Mouse (Mus musculus) liver, embryonic 14.5 days (tissue): ENCODE data around the gene Fam196b. TPM values are rescaled to one million over a fixed set of nuclear protein-coding genes. Genes with fewer than 3 reads are reported as not detected.

ENCODE experiments used
- ATAC-seq: fragments of 200-750 bp; cut with Nextera tagmentation; 2 replicates; pipeline ENCODE4 v1.8.0; 2017; ENCODE audit warnings: moderate number of reproducible peaks, mild to moderate bottlenecking, moderate library complexity; ENCODE audit not compliant: insufficient read depth
- DNase-seq, 3 experiments: peaks; one replicate each; pipeline ENCODE4 v3.0.0-alpha.2; 2012 to 2013; ENCODE audit warnings: low read depth in 3 of 3, low spot score in 3 of 3
- H3K27ac ChIP-seq: fragments of 300-500 bp; sonication (generic); 2 replicates; pipeline ENCODE4 v1.5.1; 2014; ENCODE audit warnings: moderate library complexity, mild to moderate bottlenecking, control low read depth, inconsistent platforms
- H3K27me3 ChIP-seq: fragments of 300-500 bp; sonication (generic); 2 replicates; pipeline ENCODE4 v1.6.1; 2014; ENCODE audit warnings: mild to moderate bottlenecking, low read length, moderate library complexity; ENCODE audit not compliant: control insufficient read depth, insufficient read depth
- H3K36me3 ChIP-seq: fragments of 300-500 bp; sonication (generic); replicated peaks from 2 replicates; pipeline ENCODE4 v1.6.1; 2014; ENCODE audit warnings: low read depth; ENCODE audit not compliant: control insufficient read depth, insufficient read depth
- H3K4me1 ChIP-seq, 2 experiments: fragments of 200-500 bp in 1 of 2; fragments of 300-500 bp in 1 of 2; sonication (generic) in 1 of 2; replicated peaks; 2 replicates each; pipeline ENCODE4 v1.6.1; 2012 to 2014; ENCODE audit warnings: antibody characterized with exemption in 1 of 2, inconsistent platforms in 1 of 2, low read length in 1 of 2; ENCODE audit not compliant: control insufficient read depth in 2 of 2, insufficient read depth in 2 of 2
- H3K4me2 ChIP-seq: fragments of 300-500 bp; sonication (generic); 2 replicates; pipeline ENCODE4 v1.6.1; 2014; ENCODE audit warnings: low read depth, mild to moderate bottlenecking, control low read depth, moderate library complexity
- H3K4me3 ChIP-seq, 2 experiments: fragments of 200-500 bp in 1 of 2; fragments of 300-500 bp in 1 of 2; sonication (generic) in 1 of 2; 2 replicates each; pipeline ENCODE4 v1.5.1; 2012 to 2014; ENCODE audit warnings: low read depth in 2 of 2, low read length in 2 of 2, mild to moderate bottlenecking in 2 of 2, control low read depth in 1 of 2, inconsistent platforms in 1 of 2, moderate library complexity in 1 of 2; ENCODE audit not compliant: insufficient read depth in 1 of 2
- H3K9ac ChIP-seq: fragments of 300-500 bp; sonication (generic); replicated peaks from 2 replicates; pipeline ENCODE4 v1.6.1; 2014; ENCODE audit warnings: mild to moderate bottlenecking, control low read depth, moderate library complexity
- H3K9me3 ChIP-seq: fragments of 300-500 bp; sonication (generic); 2 replicates; pipeline ENCODE4 v1.6.1; 2016; ENCODE audit warnings: low read length, mixed read lengths; ENCODE audit not compliant: control insufficient read depth
- CTCF ChIP-seq: IDR thresholded peaks from 2 replicates; pipeline ENCODE4 v1.5.1; 2016; ENCODE audit warnings: antibody characterized with exemption, low read depth, control low read depth
- EP300 ChIP-seq: IDR thresholded peaks from 2 replicates; pipeline ENCODE4 v1.6.1; 2016; ENCODE audit warnings: antibody characterized with exemption, low read depth
- whole genome bisulfite sequencing: fragments of 180-500 bp; shearing (Covaris S2); extraction: QIAGEN DNeasy Blood & Tissue Kit; methylation state at CpG from one replicate; pipeline ENCODE4 v1.1.7; 2014; ENCODE audit not compliant: insufficient replicate concordance; 5-methylcytosine and 5-hydroxymethylcytosine counted together
- polyA plus RNA-seq, 2 experiments: library from polyadenylated mRNA; depleted of rRNA in 1 of 2; stranded (reverse) in 1 of 2; unstranded in 1 of 2; fragments of >200 nt; fragmentation: Nextera tagmentation in 1 of 2; extraction: Ambion mirVana in 1 of 2; gene quantifications; 2 replicates each; pipeline versions ENCODE4 v1.2.1 to v1.2.3; 2012 to 2014

The Fam196b gene
- polyA plus RNA-seq, 2 experiments = 0.03 TPM; not detected in 1

DNA sequence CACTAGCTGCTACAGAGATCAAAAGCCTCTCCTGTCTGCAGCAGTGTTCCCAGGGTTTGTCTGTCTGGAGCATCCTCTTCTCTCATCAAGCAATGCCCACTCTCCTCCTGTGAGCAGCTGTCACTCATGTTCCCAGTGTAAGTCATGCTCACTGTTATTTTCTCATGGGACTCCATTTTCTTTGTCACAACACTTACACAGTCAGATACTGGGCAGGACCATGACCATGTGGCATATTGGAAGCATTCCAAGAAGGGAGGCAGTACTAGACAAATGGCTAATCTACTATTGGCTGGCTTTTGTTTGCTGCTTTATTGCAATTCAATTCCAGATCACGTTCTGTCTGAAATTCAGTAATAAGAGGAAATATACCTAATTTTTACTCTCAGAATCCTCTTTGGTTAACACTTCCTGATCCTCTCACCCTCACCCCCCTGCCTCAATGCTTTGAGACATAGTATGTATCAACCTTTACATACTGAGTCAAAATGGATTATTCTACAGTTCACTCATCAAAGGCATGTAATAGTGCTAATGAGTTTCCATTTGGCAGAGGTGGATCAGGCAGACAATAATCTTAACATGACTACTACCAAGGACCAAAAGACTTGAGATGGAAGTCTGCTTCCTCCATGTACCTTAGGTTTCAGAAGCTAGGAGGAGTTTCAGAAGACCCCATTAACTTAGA is 70.5 kb downstream of the Fam196b start:
- no peaks in the 10 kb centered on the region; a peak in 1 of 4 replicates for H3K4me1 ChIP-seq
- ATAC-seq (no peak), DNase-seq (no peak)
- no peak overlapping the region for H3K27ac ChIP-seq
- 74% methylated on average over 1 of the region's 1 CpGs for WGBS
- no peaks in the 10 kb centered on the region for H3K36me3 ChIP-seq
- H3K9me3 ChIP-seq = no peaks in the 10 kb centered on the region
- no peak overlapping the region for H3K4me2 ChIP-seq
- no peaks in the 10 kb centered on the region for H3K27me3 ChIP-seq
- H3K4me3 ChIP-seq = no peak overlapping the region
- no peak for TF ChIP-seq EP300
- TF ChIP-seq CTCF = no peak
- H3K9ac ChIP-seq = no peak overlapping the region

DNA sequence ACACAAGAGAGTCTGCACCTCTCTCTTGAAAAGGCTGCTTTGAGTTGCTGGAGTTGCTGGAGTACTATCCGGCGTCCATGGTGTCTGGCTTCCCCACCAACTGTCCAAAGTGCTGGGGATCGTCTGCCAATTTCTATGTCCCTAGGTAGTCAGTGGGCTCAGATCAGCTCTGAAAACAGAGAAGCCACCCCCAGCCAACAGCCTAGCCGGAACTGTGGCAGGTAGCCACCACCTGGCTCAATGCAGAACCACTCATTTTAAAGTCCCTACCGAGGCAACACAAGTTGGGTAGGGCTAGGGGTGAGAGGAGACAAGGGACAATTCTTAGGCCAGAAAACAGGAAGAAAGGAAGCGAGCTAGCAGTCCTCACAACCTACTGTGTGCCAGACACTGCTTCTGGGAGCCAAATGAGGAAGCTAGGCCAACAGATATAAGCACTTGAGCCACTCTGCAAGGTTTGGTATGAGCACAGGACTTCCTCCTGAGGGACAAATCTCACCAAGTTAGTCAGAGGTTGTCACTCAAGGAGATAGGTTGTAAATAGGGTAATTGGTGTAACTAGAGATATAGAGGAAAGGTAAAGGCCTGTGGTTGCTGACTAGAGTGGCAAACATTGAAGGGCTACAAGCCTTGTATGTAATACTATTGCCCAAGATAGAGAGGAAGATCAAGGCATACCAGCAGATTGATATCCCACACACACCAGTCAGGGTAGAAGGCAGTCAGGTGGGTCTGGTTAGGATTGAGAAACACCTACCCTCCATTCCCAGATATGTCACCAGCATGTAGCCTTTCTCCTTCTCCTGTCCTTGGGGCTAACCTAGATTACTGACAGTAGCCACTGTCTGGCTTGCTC is 74.9 kb downstream of the Fam196b start:
- H3K4me1 ChIP-seq = no peaks in the 10 kb centered on the region; a peak in 1 of 4 replicates
- H3K36me3 ChIP-seq = no peaks in the 10 kb centered on the region
- TF ChIP-seq CTCF (no peak), EP300 (no peak)
- no peak overlapping the region for H3K9ac ChIP-seq
- no peak overlapping the region for H3K4me2 ChIP-seq
- no peaks in the 10 kb centered on the region for H3K27me3 ChIP-seq
- no peaks in the 10 kb centered on the region for H3K9me3 ChIP-seq
- WGBS = 53% methylated on average over 6 of the region's 6 CpGs
- no peak overlapping the region for H3K27ac ChIP-seq
- no peak overlapping the region for H3K4me3 ChIP-seq
- ATAC-seq = no peak
- no peak for DNase-seq

DNA sequence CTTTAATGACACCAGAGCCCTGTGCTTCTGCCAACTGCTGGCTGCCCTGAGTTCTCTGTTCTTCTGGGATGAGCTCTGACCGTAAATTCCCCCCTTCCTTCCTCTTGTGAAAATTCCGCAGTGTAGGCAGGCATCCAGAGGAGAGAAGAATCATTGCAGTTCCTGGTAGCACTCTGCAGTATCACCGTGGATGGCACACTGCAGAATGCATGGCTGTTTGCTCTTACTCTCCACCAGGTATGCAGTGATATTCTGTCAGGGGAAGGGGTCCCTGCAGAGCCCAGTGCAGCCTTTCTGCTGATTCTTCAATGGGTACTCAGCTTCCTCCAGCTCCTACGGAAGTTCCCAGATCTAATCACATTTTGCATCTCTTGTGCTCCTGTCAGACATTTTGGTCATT is 77.5 kb downstream of the Fam196b start:
- TF ChIP-seq CTCF = no peak
- no peak for TF ChIP-seq EP300
- H3K9ac ChIP-seq = no peak overlapping the region
- DNase-seq (no peak), ATAC-seq (no peak)
- no peak overlapping the region for H3K4me2 ChIP-seq
- no peak overlapping the region for H3K4me3 ChIP-seq
- H3K27me3 ChIP-seq = no peaks in the 10 kb centered on the region
- H3K36me3 ChIP-seq = no peaks in the 10 kb centered on the region
- no peaks in the 10 kb centered on the region for H3K9me3 ChIP-seq
- no peaks in the 10 kb centered on the region; a peak in 1 of 4 replicates for H3K4me1 ChIP-seq
- 47% methylated on average over 4 of the region's 4 CpGs for WGBS
- no peak overlapping the region for H3K27ac ChIP-seq

DNA sequence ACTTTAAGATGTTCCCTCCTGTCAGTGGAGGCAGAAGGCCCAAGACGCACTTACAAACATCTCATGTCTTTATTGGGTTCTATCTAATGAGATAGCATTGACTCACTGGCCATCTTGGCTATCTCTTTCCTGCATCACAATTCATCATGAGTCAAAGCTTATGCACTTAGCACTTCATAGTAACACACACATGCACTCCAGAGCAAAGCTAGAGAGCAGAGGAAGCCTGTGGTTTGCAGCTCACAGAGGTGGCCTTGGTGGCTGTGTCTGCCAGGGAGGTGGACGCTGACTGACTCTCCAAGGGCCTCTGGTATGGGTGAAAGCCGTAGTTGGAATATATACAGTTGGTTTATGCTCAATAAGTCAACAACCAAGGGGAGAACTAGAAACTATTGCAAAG is 81.2 kb downstream of the Fam196b start:
- Histone ChIP-seq H3K36me3 (no peaks in the 10 kb centered on the region), H3K4me2 (no peak overlapping the region), H3K4me1 (peaks cover 0 to 4% of the 10 kb centered on the region in 2 experiments; a peak in 2 of 4 replicates), H3K27me3 (no peaks in the 10 kb centered on the region), H3K9me3 (no peaks in the 10 kb centered on the region), H3K4me3 (no peak overlapping the region), H3K9ac (no peak overlapping the region), H3K27ac (no peak overlapping the region)
- no peak for TF ChIP-seq EP300
- no peak for TF ChIP-seq CTCF
- ATAC-seq (no peak), DNase-seq (no peak)
- 25% methylated on average over 3 of the region's 3 CpGs for WGBS

DNA sequence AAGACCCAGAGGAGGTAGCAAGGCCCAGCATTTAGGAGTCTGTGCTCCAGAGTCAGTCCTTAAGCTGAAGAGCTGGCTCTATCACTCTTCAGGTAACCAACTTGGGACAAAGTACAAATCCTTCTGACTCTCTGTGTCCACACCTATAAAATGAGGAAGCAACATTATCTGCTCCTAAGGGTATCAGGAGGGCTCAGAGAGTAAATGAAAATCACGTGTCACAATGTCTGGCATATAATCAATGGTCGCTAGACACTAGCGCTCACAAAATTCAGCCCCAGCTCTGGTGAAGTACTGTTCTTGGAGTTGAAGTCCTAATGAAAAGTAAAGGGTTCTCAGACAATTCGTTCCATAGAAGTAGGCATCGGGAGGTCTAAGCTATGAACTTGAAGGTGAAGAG is 83.0 kb downstream of the Fam196b start:
- no peak overlapping the region for H3K27ac ChIP-seq
- no peaks in the 10 kb centered on the region for H3K27me3 ChIP-seq
- ATAC-seq (no peak), DNase-seq (no peak)
- no peak overlapping the region for H3K9ac ChIP-seq
- H3K4me1 ChIP-seq = peaks cover 0 to 4% of the 10 kb centered on the region in 2 experiments; a peak in 2 of 4 replicates
- TF ChIP-seq EP300 (no peak), CTCF (no peak)
- no peak overlapping the region for H3K4me2 ChIP-seq
- H3K4me3 ChIP-seq = no peak overlapping the region
- 56% methylated on average over 5 of the region's 5 CpGs for WGBS
- no peaks in the 10 kb centered on the region for H3K9me3 ChIP-seq
- no peaks in the 10 kb centered on the region for H3K36me3 ChIP-seq
